Mouse (Mus musculus) megakaryocyte progenitor cell, adult 5-6 weeks (primary cell): ENCODE data around the gene Plekho1. TPM values are rescaled to one million over a fixed set of nuclear protein-coding genes. Genes with fewer than 3 reads are reported as not detected.
A peak's percentile ranks its signal among the peaks of the same experiment; 100 is the strongest.
"Not testable (repeated sequence)": the region's sequence is repeated elsewhere in the genome, so short reads cannot be mapped to it uniquely, and the experiment has no call there.

Source experiments
- ATAC-seq: replicated peaks from 2 replicates; pipeline ENCODE4 v1.8.0; 2016; ENCODE audit warnings: mild to moderate bottlenecking, moderate TSS enrichment, inconsistent platforms; ENCODE audit not compliant: poor library complexity
- total RNA-seq, 2 experiments: library from RNA; stranded (forward) in 1 of 2; stranded (reverse) in 1 of 2; fragments of 157-497, 149-512 nt in 1 of 2; fragments of 200-1000 nt in 1 of 2; gene quantifications; 2 replicates each; pipeline versions ENCODE4 v1.2.3 to v1.2.4; 2015 to 2017

The Plekho1 gene
- total RNA-seq, 2 experiments from 2014 or later: 22.1 to 24.7 TPM

DNA sequence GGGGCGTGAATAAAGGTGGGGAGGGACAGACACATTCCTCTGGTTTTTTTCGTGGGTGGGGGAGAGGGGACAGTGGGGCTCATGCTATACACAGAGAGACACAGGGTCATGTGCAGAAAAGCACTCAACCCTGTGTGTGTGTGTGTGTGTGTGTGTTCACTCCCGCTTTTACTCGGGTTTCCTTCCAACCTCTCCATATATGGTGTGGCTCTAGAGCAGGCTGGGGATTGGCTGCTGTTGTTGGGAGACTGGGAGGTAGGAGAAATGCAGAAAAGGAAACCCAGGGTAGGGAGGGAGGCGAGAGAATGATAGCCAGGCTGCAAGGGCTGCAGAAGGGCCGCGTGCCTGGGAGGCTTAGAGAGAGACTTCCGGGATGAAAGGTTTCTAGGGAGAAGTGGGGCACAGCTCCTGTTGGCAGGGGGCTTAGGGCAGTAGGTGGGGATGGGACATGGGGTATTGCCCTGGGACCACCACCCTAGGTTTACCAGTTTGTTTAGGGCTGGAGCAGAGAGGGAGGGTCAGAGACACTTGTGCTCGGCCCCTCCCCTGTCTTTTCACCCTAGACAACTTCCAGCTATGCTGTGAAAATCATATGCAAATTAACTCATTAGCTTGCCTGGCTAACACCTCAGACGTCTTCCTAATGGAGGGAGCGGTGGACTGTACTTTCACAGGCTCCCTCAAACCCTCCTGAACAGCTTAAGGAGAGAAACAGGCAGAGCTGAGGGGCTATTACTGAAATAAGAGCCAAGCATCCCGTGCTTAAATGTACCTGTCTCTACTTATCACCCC, 10.4 kb downstream of the Plekho1 start:
- ATAC-seq: peak; percentile 42

DNA sequence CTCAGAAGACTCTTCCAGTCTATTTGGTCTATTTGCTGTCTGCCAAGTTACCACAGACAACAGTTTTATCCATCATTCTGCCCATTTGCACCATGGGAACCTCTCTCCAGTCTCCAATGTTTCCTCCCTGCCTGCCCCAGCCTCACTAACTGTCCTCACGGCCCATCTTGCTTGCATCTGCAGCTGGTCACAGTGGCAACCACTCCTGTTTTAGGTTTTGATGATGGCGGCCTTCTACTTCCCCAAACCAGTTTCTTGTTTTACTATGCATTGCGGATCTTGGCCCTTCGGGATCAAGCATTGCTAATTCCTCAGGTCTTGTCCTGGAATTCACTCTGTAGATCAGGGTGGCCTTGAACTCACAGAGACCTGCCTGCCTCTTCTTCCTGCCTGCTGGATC, 13.7 kb downstream of the Plekho1 start:
- no peak for ATAC-seq

DNA sequence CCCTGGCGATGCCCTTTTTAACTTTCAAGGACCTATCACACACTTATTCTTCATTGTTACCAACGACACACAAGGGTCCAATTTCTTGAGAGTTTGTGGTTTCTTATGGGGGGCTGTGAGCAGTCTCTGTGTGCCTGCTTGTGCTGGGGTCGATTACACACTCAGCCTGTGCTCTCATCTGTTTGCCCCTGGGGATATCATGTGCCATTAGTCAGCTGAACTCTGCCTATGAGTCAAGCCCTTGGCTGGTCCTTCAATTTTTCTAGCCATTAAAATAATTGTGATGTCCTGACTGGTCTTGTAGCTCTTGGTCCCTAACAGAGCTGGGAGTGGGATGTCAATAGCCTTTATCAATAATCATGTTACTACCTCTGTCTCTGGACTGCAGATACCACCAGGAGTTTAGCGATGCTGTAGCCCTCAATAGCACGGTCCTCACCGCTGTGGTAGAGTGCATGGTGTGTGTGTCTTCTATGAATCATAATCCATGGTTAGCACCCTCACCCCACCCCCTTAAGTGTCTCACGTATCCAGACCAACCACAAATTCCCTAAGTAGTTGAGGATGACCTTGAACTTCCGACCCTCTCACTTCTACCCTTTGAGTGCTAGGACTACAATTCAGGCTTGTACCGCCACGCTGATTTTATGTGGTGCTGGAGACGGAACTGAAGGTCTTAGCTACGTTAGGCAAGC, 15.4 kb downstream of the Plekho1 start:
- ATAC-seq: no peak

DNA sequence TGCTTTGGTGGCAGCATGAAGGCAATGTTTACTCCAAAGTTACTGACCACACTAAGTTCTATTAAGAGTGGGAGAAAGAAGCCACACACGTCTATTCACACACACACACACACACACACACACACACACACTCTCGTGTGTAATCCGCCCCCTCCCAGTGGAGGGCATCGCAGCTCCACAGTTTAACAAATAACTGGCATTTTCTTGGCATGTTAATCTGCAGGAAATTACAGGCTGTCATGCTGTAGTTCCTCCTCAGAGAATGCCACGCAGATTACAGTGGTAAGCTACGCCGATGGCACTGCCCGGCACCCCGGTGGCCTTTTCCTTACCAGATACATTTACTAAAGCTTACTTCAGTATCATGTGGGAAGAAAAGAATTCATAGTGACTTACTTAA, 17.5 kb downstream of the Plekho1 start:
- ATAC-seq: peak; percentile 35

DNA sequence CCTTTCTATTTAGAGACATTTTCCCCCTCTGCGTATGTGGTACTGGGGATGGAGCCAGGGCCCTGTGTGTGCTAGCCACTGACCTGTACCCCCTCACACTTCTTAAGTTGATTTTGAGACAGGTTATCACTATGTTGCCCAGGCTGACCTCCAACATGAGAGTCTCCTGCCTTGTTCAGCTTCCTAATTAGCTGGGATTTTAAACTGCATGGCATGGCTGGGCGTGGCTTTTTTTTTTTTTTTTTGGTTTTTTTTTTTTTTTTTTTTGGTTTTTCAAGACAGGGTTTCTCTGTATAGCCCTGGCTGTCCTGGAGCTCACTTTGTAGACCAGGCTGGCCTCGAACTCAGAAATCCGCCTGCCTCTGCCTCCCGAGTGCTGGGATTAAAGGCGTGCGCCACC, 18.2 kb downstream of the Plekho1 start:
- ATAC-seq: not testable (repeated sequence)

DNA sequence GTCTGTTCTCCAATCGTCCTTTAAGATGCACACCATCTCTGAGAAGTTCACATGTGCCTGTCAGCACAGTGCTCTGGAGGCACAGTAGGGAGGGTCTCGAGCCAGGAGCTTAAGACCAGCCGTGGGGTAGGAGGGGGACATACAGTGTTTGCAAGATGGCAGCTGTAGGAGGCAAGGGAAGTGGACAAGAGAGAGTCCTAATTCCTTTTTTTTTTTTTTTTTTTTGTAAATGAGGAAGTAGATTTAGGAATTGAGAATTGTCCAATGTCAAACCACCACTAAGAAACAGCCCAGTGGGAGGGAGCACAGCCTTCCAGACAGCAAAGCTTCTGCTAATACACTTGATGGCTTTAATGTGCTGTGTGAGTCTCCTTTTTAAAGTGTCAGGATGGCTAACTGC, 18.7 kb downstream of the Plekho1 start:
- peak; percentile 56 for ATAC-seq

DNA sequence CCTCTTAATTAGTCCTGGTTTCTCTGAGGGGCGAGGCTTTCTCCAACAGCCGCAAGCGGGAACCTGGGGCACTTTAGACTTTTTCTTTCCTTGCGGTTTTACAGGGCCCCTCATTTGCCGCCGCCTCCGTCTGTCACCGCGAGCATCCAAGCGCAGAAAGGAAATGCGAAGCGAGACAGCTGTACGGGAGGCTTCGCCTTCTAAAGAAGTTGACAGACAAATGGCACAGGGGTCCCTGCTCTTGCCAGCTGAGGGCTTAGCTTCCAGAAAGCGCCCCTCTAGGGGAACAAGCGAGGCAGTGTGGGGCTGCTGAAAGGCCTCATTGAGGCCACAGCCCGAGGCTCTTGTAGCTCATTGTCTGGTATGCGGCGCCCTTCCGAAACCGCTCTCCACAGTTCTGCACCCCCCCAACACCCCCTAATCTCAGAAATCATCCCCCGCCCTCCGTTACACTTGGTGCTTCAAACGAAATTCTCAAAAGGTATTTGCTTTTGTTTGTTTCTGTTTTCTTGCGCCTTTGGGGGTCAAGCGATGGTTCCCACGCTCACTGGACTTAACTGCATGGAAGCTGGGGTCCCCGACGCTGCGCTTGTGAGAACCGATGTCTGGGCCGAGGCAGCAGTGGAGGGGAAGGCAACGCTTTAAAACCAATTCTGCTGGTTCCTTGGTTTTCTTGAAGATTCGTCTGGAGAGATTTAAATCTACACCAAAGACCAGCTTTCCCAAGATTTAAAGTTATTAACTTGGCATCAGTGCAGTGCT, 22.7 kb downstream of the Plekho1 start:
- ATAC-seq: peak; percentile 56

DNA sequence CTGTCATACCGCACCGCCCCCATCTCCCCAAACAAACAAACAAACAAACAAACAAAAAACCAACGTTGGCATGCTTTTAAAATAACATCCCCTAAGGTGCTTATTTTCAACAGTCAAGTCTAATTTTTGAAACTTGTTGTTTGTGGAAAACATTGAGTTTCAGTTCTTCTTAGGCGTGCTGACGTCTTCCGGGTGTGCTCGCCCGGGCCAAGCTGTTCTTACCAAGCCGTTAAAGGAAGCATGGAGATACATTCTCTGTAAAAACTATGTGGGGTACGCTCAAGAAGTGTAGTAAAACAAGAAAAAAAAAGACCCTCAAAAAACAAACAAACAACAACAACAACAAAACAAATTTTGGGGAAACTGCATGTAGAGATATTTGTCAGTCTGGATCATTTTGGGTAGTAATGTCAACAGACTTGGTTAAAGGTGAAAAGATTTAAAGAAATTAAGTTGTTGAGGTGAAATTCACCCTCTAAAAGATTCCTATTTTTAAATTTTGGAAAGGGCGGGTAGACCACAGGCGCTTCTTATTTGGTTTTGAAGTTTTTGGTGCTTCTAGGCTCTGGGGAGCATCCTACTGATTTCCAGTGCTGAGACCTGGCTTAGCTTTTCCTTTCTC, 23.4 kb downstream of the Plekho1 start:
- ATAC-seq: peak; percentile 40; the same call in 1 of the 2 replicates

DNA sequence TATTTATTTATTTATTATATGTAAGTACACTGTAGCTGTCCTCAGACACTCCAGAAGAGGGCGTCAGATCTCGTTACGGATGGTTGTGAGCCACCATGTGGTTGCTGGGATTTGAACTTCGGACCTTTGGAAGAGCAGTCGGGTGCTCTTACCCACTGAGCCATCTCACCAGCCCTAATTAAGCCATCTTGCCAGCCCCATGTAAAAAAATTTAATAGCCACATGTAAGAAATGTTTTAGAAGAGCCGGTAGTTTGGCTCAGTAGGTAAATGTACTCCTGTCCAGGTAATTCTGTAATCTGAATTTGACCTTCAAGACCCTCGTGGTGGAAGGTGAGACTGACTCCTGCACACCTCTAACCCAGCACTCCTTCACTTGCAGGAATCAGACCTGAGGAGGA, 25.1 kb downstream of the Plekho1 start:
- ATAC-seq: not testable (repeated sequence)

DNA sequence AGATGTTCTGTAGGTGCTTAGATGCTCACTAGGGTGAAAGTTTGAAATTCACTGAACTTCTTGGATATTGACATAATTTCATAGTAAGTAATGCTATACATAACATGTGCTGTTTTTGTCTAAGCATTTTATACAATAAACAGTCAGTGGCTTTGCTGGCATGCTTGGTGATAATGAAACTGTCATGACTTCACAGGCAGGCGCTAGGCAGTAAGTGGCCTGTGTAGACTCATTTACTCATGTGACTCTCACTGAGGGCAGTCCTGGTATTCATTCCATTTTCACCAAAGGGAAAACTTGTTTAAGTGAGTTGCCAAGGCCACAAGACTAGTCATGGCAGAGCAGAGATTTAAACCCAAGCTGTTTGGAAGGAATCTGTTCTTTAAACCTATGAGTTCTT, 26.5 kb downstream of the Plekho1 start:
- ATAC-seq: no peak

DNA sequence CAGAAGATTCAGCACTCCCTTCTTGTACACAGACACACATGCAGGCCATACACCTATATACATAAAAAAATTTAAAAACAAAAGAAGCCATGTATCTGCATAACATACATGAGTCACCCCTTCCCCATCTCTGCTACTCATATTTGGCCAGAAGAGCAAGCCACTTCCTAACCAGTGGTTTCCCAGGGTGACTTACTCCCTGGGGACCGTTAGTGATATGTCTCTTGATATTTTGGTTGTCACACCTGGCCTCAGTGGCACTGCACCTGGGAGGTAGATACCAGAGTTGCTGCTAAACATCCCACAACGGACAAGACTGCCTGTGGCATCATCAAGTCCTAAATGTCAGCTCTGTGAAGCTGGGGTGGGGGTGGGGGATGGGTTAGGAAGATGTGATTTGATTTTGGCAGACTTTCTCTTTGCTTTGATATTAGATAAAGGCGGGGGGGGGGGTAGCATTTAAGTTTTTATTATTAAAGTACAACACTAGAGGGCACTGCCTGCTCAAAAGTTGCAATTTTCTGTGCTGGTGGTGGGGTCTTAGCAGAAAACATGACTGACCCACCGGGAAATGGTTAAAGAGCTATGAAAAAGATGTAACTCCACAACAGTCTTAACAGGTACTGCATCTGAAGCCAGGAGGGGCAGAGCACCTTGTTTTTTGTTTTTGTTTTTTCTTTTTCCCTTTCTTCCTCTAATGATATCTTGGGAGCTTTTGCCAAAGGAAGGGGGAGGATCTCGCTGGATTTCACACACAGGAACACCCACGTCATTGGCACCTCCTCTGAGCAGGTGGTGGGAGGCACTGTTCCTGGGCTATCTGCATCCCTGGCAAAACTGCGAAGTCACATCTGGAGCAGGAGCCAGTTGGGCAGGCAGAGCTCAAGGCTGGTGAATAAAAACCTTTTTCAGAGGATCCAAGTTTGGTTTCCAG, 30.0 kb downstream of the Plekho1 start:
- peak; percentile 61 for ATAC-seq

DNA sequence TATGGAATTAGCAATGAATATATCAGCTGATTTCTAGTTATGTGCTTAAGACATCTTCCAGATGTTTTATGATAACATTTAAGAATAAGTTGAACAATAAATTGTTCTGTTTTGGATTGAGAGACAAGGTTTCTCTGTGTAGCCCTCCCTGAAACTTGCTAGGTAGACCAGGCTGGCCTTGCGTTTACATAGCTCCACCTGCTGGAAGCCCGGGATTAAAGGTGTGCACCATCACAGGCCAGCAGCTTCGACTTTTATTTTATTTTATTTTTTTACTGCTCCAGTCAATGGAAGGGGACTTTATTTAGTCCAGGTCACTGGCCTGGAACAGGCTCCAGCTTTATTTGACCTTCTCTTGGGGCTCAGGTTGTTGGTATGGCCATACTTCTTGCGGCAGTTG, 32.1 kb downstream of the Plekho1 start:
- peak; percentile 49; the same call in 1 of the 2 replicates for ATAC-seq

DNA sequence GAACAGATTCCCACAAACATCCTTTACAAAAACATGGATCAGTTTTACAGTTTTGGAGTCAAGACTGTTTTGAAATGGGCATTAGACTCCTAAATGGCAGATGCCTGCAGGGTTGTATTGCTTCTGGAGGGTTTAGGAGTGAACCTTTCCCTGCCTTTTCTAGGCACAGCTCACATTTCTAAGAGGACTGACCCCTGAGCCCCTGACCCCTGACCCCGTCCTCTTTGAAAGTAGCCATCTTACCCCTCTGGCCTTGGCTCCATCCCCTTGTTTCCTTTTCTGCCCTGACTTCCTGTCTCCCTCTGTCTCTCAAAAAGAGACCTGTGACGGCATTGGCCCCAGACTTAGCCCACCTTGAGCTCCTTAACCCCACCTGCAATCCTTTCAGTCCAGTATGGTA, 32.6 kb downstream of the Plekho1 start:
- no peak for ATAC-seq

DNA sequence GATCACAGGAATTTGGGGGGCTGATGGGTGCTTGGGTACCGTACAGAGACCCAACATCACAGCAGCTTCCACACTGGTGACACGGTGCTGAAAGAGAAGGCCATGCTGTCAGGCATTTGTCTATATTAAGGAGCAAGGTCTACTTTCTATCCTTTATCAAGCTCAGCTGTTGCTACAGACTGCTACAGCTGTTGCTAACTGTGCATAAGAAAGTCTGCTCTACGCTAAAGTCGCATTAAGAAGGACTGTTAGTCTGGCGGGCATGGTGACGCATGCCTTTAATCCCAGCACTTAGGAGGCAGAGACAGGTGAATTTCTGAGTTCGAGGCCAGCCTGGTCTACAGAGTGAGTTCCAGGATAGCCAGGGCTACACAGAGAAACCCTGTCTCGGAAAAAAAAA, 33.6 kb downstream of the Plekho1 start:
- not testable (repeated sequence) for ATAC-seq

DNA sequence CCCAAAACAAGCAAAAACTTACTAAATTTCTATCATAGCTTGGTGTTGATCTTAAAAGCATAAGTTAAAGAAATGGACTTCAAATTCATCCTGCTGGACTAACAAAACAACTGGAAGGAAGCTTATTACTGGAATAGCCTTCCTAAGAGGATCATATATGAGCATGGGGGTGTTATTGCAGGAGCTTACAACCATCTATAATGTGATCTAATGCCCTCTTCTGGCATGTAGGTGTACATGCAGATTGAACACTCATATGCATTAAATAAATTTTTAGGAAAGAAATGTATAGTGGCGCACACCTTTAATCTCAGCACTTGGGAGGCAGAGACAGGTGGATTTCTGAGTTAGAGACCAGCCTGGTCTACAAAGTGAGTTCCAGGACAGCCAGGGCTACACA, 36.0 kb downstream of the Plekho1 start:
- 0 out of 2 replicates have a peak, but pooled peaks have one; percentile 27 for ATAC-seq

DNA sequence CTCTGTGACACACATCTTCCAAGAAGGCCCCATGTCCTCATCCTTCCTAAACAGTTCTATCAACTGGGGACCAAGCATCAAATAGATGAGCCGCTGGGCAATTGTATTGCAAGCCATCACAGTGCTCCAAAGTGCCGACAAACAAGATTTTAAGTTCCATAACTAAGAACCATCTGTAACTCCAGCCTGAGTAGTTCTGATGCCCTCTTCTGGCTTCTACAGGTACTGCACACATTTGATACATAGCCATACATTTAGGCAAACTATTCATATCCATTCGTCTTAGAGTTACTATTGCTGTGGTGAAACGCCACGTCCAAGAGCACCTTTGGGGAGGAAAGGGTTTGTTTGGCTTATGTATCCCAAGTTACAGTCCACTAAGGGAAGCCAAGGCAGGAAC, 36.7 kb downstream of the Plekho1 start:
- ATAC-seq: peak; percentile 57

DNA sequence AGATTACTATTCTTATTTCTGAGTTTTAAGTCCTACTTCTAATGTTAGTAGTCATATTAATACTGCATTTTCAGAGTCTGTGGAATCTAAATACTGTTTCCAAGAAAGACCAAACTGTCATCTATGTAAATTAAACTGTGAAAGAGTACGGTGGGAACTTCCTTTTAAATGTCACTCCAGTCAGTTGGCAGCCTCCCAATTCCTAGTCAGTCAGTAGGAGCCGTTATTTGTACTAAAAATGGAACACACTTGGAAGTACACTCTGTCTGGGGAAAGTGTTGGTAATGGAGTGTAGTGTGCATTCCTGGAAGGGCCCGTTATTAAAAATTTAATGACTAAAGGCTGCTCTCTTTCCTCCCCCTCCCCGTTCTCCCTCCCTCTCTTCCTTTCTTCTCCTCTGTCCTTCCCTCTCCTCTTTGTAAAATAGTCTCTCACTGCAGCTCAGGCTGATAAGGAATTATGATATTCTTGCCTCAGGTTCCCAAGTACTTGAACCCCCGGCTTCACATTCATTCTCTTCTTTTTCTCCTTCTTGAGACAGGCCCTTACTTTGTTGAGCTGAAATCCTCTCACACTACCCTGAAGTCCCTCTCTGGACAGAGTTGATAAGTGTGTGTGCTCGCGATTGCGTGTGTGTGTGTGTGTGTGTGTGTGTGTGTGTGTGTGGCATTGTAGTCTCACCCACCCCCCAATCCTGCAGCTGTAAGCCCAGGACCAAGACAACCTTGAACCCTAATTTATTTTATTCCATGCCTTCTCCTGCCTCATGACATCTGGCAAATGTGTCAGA, 38.2 kb downstream of the Plekho1 start:
- peak; percentile 46; the same call in 1 of the 2 replicates for ATAC-seq

DNA sequence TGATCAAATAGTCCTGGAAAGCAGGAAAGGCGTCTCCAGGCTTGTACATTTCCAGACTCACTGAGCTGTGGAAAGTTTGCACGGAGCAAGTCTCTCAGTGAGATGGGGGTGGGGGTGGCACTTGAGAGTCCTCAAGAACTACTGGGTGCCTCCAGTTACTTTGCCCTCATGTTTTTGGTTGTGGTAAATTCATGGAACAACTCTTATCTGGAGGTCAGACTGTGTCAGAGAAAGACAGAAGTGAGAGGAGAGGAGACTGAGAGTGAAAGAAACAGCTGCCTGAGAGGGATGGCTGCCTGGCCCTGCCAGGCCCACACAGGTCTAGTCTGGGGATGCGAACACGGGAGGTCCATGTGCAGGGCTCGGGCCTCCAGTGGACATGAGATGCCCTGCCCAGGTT, 40.5 kb downstream of the Plekho1 start:
- no peak for ATAC-seq

DNA sequence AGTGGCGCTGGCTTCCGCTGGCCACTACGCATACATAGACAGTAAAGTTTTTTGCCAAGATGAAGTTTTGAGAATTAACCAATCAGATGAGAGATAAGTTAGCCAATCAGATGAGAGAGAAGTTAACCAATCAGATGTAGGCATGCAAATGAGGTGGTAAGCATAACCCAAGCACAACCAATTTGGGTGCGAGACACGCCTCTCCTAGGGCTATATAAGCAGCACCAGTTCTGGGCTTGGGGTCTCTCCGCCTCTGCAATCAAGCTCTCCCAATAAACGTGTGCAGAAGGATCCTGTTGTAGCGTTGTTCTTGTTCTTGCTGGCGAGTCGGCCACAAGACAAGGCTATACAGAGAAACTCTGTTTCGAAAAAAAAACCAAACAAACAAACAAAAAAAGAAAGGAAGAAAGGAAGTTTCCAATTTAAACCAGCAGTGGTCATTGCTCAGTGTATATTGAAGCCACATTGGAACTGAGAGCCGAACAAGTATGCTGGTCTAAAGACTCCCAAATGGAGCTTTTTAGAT, 41.1 kb downstream of the Plekho1 start:
- not testable (repeated sequence) for ATAC-seq
